Mouse (Mus musculus): ENCODE measurements around the gene Rufy4. TPM values are rescaled to one million over a fixed set of nuclear protein-coding genes. Genes with fewer than 3 reads are reported as not detected.

Gene Rufy4
- polyA plus RNA-seq, 2 experiments from 2014 or later: not detected

DNA sequence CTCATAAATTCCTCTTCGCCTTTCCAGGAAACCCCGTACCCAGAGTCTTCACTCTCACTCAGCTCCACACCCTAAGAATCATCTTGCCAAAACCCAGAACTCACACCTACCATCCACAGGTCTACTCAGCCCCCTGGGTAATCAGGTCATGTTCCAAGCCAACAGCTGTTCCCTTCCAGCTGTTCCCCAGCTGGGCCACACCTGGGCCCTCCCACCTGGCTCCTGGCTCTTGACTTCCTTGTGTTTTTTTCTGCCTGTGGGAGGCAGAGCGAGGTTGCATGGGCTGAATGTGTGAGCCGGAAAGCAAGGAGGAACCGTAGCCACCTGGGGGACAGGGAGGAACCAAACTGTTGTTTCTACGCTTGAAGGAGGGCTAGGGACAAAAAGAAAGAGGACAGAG, 19.1 kb upstream of the Rufy4 start:
- no peak for ATAC-seq

DNA sequence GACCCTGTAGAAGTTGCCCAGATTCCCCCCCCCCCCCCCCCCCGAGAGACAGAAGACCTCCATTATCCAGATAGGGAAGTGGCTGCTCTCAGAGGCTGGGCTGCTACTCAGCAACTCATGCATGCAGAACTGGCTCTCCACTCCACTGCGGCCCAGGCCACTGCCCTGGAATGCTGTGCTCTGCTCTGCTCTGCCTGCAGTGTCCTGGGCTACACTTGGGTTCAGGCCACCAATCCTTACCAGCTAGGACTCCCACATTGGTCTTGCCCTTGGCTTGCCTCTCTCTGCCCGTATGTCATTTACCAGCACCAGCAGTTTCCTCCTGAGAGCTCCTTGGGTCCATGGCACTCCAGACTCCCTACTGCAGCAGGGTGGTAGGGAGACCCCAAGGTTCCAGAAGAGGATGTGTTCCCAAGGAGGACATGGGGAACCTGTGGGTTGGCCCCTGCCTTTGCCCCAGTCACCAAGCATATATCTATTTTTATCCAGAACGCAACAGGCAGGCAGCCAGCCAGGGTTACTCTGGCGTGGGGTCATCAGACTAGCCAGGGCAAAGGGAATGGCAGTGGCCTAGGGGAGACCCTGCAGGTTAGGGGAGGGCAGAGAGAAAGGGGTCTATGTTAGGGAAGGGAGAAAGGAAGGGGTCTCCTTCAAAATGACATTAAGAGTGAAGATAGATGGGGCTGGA, 17.3 kb upstream of the Rufy4 start:
- no peak for ATAC-seq

DNA sequence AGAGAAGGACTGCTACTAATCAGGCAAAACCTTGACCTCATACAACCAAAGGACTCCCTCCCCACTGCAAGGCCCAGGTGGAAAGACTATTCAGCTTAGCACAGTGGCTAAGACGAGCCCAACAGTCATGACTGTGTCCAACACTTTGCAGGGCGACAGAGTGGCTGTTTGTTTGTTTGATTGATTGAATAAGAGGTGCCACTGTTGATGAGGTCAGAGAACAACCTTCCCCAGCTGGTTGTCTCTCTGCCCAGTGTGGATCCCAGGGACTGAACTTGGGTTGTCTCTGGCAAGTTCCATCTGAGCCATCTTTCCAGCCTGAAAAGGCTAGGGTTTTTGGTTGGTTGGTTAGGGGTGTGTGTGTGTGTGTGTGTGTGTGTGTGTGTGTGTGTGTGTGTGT, 15.7 kb upstream of the Rufy4 start:
- no peak for ATAC-seq

DNA sequence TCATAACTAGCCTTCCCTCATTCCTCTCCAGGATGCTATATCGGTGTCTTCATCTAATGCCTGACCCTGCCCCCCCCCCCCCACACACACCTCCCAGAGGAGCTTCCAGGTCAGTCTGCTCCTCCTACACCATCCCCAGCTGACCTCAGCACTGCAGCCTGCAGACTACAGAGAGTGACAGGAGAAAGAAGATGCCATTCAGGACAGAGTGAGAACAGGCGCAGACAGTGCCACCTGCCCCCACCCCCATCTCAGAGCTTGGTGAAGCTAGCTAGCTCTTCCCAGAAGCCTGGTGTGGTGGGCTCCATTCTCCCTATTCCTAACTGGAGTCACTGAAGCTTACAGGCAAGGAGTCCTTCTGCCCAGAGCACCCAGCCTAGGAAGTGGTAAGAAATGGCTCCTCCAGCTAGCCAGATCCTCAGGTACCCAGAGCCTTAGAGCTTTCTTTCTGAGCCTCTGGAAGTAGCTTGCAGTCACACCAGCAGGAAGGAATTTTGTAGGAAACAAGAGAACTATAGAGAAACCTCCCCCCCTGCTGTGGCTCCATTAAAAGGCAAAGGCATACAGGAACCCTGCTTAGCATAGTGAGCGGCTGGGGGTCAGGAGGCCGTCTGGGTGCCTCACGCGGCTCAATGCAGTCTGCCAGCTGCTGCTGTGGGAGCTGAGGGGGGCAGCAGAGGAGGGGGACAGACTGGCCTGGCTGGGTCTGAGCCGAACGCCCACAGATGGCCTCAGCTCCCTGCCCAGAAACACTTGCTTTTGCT, 14.2 kb upstream of the Rufy4 start:
- ATAC-seq: no peak

DNA sequence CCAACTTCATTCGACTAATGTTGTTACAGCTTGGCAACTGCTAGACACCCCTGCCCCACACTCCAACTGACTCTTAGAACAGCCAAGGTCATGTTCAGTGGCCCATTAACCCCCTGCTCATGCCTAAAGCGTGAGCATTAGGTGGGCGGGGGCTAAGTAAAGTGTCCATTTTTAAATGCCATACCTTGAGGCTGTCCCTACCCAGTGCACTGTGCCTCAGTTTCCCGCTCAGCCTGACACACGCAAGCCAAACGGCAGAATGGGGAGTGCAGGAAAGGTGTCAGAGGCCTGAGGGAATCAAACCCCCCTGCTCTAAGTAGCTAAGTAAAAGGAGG, 13.7 kb upstream of the Rufy4 start:
- no peak for ATAC-seq

DNA sequence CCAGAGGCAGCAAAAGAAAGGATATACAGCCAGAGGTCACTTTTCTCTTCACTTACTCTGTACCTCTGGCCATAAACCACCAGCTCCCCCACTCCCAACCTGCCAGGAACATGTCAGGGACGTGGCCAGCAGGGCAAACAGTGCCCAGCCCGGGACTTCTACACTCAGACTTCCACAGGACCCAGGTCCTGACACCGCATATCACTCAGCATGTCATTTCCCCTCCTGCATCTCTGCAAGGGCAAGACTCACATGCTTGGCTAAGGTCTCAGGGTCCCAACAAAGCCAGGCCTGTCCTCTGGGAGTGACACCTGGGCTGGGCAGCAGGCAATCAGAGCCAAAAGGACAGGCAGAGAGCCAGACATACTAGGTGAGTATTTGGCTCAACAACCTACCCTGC, 12.3 kb upstream of the Rufy4 start:
- no peak for ATAC-seq

DNA sequence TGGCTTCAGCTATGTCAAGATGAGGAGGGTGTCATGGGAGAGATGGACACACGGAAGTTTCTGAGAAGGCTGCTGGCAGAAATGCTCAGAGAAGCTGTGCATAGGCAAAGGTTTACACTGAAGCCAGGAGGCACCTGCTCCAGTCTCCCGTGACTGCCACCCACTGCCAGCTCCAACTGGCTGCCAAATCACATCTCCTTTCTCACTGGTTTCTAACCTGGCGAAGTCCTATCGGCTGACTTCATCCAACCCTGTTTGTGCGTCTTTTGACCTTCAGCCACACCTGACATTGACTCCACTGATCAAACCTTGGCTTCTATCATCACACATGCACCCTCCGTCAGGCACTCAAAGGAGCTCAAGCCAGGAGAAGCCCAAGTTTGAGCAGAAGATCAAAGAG, 7.5 kb upstream of the Rufy4 start:
- no peak for ATAC-seq

DNA sequence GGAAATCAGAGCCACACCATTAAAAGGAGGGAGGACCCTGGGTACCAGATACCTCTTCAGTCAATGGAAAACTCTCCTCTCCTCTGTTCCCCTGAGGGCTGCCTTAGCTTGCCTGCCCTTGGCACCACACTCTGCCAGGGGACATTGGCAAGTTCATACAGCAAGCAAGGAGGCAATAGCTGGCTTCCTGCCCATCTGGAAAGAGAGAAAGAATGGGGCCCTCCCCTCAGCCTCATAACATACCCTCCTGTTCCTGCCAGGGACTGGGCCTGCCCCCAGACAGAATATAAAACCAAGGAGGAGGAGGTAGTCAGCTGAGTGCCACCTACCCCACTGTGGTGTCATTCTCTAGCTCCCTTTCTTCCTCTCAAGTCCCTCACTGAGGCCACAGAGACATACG, 6.2 kb upstream of the Rufy4 start:
- ATAC-seq: no peak

DNA sequence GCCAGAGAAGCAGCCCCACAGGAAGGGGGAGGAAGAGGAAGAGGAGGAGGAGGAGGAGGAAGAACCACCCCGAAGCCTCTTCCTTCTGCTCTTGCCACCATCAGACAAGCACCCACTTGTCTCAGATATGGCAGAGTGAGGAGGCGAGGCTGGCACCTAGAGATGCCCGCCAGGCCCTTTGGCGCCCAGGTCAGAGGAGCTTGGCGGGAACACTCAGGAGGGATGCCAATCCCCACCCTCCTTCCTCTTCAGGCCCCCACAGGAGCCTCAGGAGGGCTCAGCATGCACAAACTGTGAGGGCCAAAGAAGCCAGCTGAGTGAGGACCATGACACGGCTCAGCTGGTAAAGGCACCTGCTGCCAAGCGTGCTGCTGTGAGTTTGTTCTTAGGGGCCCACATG, 4.2 kb upstream of the Rufy4 start:
- ATAC-seq: no peak

DNA sequence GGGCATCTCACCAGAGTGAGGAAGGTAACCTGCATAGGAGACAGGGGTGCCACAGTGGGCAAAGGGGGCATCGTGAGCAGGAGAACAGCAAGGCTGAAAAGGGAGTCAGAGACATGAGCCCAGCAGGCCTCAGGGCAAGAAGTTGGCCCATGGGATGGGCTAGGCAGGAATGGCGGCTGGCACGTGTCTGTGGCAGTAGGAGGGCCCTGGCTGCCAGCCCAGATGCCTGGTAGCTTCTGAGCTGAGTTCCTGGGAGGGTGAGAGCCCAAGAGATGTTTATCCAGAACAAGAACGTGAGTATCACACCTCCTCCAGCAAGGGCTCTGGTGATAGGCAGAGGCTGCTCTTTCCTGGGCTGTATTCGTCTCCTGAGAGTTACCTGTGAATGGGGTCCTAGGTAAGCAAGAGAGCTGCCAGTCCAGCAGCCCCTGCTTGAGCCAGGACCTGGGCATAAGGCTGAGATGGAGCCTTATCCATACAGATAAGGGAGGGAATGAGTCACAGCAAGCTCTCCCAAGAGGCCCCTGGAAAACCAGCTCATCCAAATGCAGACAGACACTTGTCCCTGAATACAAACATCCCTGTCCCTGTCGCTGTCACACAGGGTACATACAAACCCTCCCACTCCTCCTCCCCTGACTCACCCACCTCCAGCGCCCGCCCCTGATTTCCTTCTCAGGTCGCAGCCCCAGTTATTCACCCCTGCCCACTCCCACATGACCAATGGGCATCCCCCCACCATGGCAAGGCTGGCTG, 3.3 kb upstream of the Rufy4 start:
- no peak for ATAC-seq

DNA sequence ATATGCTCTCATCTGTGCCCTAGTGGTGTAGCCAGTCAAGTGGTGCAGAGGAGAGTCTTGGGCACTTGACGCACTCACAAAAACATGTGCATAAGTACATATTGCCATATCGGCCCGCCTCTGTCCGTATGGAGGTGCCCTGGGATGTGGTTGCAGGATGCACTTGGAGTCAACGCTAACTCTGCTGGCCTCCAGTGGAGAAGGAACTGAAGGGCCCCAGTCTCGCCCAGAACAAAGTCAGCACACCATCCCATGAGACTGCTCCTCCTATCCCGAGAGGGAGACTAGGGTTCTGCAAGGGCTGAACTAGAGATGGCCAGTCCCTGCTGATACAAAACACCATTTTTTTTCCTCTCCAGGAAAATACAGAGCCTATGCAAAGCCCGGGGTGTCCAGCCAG, 2.1 kb upstream of the Rufy4 start:
- no peak for ATAC-seq

DNA sequence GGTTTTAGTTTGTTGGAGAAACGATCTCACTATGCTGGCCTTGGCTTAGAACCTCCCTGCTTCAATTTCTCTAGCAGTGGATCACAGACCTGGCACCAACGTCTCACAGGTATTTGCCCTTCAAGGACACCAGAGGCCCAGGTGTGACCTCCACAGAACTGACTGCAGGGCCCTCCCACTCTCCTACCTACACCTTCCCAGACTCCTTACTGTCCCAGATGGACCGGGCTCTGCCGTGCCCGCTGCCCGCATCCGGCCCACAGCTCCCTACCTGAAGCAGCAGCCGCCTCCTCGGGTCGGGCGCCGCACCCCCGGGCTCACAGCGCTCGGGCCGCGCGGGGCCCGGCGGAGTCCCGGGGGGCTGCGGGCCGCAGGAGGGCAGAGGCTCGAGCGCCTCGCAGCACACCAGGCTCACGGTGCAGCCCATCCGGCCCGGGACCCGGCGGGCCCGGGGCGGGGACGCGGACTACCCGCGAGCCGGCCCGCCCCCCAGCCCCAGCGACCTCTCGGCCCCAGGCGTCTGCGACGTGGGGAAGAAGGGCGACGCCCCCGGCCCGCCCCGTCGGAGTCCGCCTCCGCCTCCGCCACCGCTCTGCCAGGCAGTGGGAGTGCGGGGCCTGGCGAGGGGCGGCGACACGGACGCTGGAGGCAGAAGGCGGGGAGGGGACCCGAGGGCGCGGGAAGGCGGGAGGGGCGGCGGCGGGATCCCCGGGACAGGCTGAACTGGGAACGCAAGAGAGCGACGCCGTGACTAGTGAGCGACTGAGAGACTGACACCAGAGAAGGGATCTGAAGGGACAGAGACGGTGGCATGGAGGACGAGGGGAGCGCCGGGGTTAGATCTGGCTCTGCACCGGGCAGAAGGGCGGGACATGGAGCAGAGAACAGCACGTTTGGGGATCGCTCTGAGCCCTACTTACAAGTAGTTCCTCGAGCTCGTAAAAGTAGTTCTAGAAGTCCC, 1.0 kb upstream of the Rufy4 start, which contains the start of gene Tns1:
Gene Tns1, minus strand, starts transcription at position 429 of the 961 bp plus-strand sequence.
- peak; percentile 67 for ATAC-seq

DNA sequence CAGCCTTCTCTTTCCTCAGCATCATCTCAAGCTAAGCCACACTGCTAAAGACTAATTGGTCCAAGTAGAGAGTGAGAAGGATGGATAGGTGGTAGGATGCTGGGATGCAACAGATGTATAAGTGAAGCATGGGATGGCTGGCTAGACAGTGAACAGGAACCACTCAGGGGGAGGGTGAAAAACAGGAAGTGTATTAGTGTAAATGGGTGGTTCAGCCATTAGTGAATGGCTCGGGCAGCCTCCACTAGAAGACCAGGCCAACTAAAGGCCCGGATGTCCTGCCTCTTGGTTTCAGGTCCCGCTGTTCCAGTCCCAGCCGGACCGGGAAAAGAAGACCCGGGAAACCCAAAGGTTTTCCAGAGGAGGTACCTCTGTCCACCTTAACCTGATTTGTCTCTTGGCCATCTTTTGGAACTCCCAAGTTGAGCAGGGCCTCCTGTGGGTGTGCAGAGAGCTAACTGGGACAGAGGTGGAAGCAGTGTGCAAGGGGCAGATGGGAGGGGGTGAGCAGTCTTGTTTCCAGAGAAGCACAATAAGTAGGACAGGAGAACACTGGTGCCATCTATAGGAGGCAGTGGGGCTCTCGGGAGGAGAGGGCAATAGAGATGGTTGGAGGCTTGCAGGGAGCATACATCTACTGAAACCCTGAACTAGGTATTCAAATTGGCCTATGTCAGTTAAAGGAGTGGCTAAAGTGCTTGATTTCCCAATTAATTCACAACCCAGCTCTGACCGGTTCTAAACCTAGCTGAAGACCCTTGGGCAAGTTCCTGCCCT, 5.7 kb downstream of the Rufy4 start:
- ATAC-seq: no peak

DNA sequence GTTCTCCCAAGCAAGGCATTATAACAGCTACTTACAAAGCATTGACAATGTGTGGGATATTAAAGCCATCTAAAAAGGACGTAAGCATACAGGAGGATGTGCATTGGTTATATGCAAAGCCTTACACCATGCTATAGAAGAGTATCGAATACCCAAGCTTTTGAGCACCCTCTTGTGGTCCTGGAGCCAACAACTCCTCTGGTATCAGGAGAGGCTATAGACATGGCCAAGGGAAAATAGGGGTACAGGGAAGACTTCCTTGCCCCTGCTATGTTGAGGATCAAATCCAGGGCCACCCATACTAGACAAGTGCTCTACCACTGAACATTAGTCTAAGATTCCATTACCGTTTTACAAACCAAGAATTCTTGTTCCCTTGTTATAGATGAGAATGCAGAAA, 6.7 kb downstream of the Rufy4 start:
- ATAC-seq: no peak

DNA sequence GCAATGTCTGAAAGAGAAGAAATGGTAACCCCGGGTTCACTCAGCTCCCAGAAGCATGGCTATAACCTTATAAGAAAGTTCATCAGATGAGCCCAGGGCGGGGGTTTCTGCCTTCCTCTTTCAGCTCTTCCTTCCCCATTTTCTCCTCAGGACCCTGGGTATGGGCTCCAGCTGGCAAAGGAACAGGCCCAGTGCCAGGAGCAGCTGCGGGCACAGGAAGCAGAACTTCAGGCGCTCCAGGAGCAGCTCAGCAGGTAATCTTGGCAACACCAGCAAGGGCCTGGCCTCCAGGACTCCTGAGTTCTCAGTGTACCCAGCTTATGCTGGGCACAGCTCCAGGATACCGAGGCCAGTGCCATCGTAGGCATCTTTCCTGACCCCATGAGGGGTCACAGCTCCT, 8.6 kb downstream of the Rufy4 start:
- no peak for ATAC-seq

DNA sequence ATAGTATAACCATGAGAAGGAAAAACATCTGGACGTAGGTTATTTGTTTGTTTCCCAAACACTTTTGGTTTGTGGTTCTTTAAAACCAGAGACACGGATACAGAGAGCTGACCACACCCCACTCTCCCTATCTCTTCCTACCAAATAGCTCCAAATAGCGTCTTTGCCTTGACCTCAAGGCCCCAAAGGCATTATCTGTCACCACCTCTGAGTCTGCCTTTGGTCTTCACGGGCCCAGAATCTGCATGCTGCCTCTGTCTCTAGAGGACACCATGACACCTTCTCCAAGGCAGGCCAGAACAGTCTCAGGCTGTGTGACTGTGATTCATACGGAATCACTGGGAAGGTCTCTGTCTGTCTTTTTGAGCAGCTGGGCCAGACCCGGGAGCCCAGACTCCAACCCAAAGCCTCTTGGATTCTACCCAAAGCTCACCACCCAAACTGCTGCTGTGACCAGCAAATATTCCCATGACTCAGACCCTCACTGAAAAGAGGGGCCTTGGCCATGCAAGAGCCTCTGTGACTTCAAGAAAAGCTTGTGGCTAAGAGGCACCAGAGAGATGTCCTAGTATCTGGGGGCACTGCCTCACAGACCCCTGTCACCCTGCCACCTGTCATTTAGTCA, 10.1 kb downstream of the Rufy4 start:
- ATAC-seq: no peak

DNA sequence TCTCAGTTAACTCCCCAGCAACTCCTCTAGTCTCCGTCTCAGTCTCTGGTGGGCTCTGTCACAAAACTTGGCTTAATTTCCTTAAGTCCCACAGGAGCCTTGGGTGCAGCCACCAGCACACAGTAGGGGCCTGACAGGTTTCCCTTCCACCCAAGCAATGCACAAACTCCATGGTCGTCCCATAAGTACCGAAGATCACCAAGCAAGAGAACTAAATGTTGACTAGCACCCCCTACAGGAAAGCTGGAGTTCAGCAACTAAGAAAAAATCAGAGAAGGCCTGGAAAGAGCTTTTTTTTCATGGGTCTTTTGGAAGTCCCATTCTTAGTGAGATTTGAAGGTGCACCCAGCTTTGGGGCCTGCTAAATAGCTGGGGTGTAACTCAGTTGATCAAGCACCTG, 14.1 kb downstream of the Rufy4 start:
- ATAC-seq: no peak

DNA sequence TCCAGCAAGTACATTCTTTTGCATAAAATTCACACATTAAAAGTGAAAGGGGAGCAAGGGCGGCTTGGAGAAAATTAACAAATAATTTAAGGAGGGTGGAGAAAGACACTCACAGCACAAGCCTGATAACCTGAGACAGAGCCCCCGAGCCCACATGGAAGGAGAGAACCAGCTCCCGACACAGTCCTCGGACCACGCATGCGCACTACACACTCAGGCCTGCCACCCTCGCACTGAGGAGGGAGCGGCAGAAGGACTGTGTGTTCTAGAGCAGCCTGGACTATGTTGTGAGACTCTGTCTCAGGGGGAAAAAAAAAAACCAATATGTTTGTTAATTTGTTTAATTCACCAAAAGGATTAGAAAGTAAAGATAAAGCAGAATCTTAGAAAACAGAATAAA, 16.4 kb downstream of the Rufy4 start:
- ATAC-seq: no peak

DNA sequence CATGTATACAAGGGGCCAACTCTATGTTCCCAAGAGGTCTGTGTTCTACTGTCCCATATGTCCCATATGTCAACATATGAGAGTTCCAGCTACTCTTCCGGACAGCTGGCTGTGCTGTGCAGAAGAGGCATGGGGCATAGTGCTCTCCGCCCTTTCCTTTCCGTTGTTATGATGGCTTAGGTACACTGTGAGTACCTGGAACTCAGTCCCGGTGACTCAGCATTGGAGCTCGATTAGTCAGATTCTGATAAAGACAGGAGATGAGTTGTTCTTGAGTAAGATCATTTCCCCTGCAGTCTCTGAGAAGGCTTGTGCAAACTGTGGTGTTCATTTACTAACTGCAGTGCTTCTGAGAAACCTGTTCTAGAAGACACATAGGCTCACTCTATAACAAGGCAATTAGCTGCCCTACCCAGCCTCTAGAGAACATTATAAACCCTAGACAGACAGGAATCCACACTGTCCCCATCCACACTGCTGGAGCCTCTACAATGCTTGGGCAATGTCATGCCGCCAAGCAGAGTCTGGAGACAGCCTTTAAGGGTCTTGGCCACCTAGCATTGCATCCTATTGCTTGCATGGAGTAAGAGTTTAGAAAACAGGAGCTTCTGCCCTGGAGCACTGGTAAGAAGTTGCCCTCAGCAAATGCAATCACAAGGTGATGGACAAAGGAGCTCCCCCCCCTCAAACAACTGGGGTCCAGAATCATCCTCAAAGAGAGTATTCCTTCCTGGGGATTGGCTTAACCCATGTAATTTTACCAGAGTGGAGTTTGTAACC, 24.0 kb downstream of the Rufy4 start:
- no peak for ATAC-seq

DNA sequence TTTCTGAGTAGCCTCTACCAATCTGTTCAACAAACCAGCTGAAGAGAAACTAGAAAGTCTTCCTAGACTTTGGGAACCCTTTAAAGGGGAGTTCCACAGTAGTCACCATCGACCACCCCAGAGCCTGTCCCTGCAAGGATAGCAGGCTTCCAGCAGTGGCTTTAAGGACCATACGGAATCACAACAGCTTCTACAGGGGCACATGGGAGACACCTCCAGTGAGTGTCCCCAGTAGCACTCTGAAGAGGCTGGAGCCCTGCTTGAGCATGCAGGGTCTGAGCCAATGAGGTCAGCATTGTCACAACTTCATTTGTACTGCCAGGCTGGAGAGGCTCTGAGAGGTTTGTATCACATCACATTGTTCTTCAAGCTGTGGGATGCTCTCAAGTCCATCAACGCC, 24.8 kb downstream of the Rufy4 start:
- ATAC-seq: no peak

DNA sequence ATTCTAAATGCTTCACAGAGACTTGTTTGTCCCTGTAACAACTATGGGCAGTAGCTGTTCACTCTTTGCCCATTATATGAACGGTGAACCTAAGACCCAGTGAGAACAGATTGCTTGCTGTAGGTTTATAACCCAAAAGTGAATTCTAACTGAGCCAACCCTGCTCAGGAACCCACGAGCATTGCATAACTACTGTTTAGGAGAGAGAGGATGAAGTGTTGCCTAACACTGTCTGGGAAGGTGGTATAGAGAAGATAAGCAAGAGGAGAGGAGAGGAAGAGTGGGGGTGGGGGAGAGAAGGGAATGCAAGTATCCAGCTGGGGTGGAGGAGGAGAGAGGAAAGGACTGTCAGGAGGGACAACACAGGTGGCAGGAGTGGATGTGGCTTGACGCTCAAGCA, 25.8 kb downstream of the Rufy4 start:
- no peak for ATAC-seq
